Mouse (Mus musculus): Measurements from ENCODE around the gene Nfib. TPM values are rescaled to one million over a fixed set of nuclear protein-coding genes. Genes with fewer than 3 reads are reported as not detected.
A peak's percentile ranks its signal among the peaks of the same experiment; 100 is the strongest.

Gene Nfib
- polyA plus RNA-seq, 1 experiment from 2014 or later, result 9.5 TPM

DNA sequence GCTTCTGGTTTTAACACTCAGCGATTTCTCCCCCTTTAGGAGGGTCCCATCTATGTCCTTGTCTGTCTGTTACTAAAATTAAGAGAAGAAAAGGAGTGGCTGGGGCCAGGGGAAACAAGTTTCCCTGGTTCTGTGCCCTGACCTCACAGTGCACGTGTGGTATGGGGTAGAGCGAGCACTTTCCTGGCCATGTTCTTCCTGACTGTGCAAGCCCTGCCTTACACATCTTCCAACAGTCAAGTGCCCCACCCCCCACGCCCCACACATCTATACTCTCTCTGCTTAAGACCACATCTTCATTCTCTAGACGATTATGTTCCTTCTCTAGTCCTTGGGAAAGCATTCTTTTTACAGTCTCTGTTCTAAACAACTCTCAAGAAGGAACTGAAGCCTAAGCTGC, 173.6 kb downstream of the Nfib start:
- Histone ChIP-seq H3K9ac (no peak overlapping the region), H3K4me3 (no peak overlapping the region), H3K4me2 (no peak overlapping the region), H3K9me3 (replicated peaks) (no peaks in the 10 kb centered on the region), H3K36me3 (no peaks in the 10 kb centered on the region), H3K27ac (no peak overlapping the region), H3K4me1 (peaks cover 7% of the 10 kb centered on the region; the same call in 1 of the 2 replicates), H3K27me3 (replicated peaks) (peaks cover 33% of the 10 kb centered on the region)
- no peak for ATAC-seq
- 26% methylated on average over 5 of the region's 5 CpGs for WGBS (ENCODE audit: insufficient replicate concordance)

DNA sequence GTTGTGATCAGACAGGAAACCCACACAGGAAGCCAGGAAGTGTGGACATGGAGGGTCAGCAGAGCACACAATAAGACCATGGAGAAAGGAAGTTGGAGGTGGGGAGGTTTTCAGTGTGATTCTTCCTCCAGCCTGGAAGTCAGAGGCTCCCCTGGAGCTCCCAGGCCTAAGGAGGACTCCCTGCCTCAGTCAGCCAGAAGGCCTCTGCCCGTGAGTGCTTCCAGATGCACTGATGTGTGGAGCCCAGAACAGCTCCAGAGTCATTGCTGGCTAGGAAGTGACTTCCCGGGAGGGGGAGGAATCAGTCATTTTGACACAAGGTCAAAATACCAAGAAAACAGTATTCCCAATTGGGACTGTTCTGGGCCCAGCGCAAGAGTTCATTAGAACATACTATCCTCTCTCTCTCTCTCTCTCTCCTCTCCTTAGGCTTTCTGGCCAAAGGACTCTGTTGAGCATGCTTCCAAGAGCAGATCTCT, 174.6 kb downstream of the Nfib start:
- H3K4me3 ChIP-seq, result no peak overlapping the region
- H3K9me3 ChIP-seq (replicated peaks), result no peaks in the 10 kb centered on the region
- ATAC-seq, result no peak
- no peaks in the 10 kb centered on the region for H3K36me3 ChIP-seq
- no peak overlapping the region for H3K27ac ChIP-seq
- H3K27me3 ChIP-seq (replicated peaks), result peaks cover 22% of the 10 kb centered on the region
- no peak overlapping the region for H3K4me2 ChIP-seq
- no peak overlapping the region for H3K9ac ChIP-seq
- peaks cover 7% of the 10 kb centered on the region; the same call in 1 of the 2 replicates for H3K4me1 ChIP-seq
- 26% methylated on average over 3 of the region's 3 CpGs for WGBS (ENCODE audit: insufficient replicate concordance)

DNA sequence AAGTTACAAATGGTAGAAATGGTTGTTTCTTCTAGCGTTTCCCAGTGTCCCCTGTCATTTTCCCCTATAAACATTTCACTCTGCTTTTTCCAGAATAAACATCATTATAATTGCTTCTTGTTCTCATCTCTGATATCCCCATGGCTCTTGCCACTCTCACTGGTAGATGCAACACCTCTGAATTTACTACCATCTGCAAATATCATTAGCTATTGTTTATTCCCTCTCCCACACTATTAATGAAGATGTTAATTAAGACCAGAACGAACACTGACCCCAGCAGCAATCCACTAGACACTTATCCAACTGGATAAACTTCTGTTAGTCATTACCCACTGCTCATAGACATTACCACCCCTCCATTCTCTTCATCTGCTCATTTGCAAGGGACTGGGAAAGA, 176.6 kb downstream of the Nfib start:
- Histone ChIP-seq H3K9me3 (replicated peaks) (no peaks in the 10 kb centered on the region), H3K4me2 (no peak overlapping the region), H3K27ac (no peak overlapping the region), H3K36me3 (no peaks in the 10 kb centered on the region), H3K9ac (no peak overlapping the region), H3K4me1 (peaks cover 7% of the 10 kb centered on the region; the same call in 1 of the 2 replicates), H3K4me3 (no peak overlapping the region), H3K27me3 (replicated peaks) (0 out of 2 replicates have a peak, but pooled peaks cover 3% of the 10 kb centered on the region)
- ATAC-seq, result no peak
- 50% methylated on average over 2 of the region's 2 CpGs for WGBS (ENCODE audit: insufficient replicate concordance)

DNA sequence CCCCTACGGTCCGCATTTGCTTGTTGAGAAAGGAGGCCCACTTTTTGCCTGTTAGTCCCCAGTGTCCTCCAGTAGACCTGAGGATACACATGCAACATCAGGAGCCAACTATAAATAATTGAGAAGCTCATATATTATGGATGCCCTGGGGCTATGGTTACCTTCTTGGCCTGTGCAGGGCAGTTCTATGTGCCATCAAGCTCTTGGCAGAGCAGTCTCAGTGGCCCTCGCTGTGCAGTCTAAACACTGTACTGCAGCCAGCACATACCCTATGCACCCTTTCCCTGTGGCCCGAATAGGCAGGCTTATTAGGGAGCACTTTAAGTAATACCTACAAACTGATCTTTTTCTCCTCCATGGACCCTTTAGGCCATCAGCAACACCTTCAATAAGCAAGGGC, 185.6 kb downstream of the Nfib start:
- Histone ChIP-seq H3K4me3 (no peak overlapping the region), H3K9me3 (replicated peaks) (no peaks in the 10 kb centered on the region), H3K4me2 (no peak overlapping the region), H3K27me3 (replicated peaks) (no peaks in the 10 kb centered on the region), H3K27ac (no peak overlapping the region), H3K9ac (no peak overlapping the region), H3K36me3 (no peaks in the 10 kb centered on the region), H3K4me1 (no peaks in the 10 kb centered on the region)
- ATAC-seq, result no peak
- 81% methylated on average over 4 of the region's 4 CpGs for WGBS (ENCODE audit: insufficient replicate concordance)

DNA sequence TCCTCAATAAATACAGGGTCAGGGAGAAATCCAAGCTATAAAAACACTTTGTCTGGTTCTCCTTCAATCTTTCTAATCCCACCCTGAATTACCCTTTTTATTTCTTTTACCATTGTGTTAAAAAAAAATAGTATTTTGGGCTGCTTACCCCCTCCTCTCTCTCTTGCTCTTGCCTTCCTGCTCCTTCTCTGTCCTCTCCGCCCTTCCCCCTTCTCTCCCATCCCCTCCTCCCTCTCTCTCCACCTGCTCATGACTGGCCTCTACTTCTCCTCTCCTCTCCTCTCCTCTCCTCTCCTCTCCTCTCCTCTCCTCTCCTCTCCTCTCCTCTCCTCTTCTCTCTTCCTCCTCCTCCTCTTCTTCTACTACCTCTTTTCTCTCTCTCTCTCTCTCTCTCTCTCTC, 187.4 kb downstream of the Nfib start:
- no peak for ATAC-seq
- WGBS (ENCODE audit: insufficient replicate concordance), result 77% methylated on average over 1 of the region's 1 CpGs

DNA sequence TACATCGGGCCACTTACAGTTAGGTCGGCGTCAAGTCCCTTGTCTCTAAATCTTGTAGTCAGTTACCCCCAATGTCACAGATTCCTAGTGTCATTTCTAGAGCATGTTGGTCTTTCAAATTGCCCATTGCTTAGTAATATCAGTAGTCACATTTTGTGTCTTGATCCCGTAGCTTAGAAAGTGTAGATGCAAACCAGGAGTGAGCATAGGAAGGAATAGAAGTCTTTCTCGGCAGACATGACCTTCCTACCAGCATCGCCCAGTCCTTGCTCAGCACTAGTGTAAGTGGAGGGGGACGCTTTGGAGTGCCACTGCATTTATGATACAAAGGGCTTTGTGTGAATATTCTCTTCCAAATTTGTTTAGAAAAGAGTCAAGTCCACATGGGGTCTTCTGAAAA, 188.2 kb downstream of the Nfib start:
- Histone ChIP-seq H3K4me1 (peaks cover 10% of the 10 kb centered on the region), H3K4me3 (no peak overlapping the region), H3K36me3 (no peaks in the 10 kb centered on the region), H3K4me2 (no peak overlapping the region), H3K9ac (no peak overlapping the region), H3K9me3 (replicated peaks) (no peaks in the 10 kb centered on the region), H3K27ac (no peak overlapping the region), H3K27me3 (replicated peaks) (peaks cover 19% of the 10 kb centered on the region)
- 57% methylated on average over 7 of the region's 7 CpGs for WGBS (ENCODE audit: insufficient replicate concordance)
- ATAC-seq, result no peak

More for the DNA sequence above, 187.4 kb downstream of the Nfib start:
- peaks cover 10% of the 10 kb centered on the region for H3K27me3 ChIP-seq (replicated peaks)
- no peaks in the 10 kb centered on the region for H3K9me3 ChIP-seq (replicated peaks)
- H3K36me3 ChIP-seq, result no peaks in the 10 kb centered on the region
- H3K4me3 ChIP-seq, result no peak overlapping the region
- no peak overlapping the region for H3K9ac ChIP-seq
- H3K27ac ChIP-seq, result no peak overlapping the region
- peaks cover 4% of the 10 kb centered on the region for H3K4me1 ChIP-seq
- no peak overlapping the region for H3K4me2 ChIP-seq

DNA sequence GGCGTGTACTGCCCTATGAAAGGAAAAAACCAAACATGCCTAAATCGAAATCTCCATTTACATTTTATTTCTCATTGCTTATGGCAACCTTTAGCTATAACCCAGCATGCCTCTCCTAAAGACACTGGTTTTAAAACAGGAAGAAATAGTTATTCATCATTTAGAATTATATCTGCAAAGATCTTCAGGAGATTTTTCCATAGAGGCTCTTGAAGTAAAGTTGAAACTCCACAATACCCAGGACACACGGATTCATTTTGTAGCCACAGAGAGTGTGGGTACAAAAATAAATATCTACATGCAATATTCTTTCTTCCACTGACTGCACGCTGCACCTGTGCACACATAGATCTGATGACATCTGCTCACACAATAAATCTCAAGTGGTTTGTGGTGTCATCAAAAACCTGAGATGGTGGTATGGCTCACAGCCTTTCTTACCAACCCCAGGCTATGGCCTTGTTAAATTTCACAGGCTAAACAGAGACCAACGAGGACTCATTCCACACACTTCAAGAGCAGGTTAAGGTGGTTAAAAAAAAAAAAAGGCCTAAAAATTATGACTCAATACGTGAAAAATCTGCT, 189.2 kb downstream of the Nfib start:
- Histone ChIP-seq H3K27me3 (replicated peaks) (peaks cover 29% of the 10 kb centered on the region), H3K9me3 (replicated peaks) (no peaks in the 10 kb centered on the region), H3K4me3 (no peak overlapping the region), H3K9ac (no peak overlapping the region), H3K27ac (no peak overlapping the region), H3K4me1 (peaks cover 14% of the 10 kb centered on the region), H3K4me2 (no peak overlapping the region), H3K36me3 (no peaks in the 10 kb centered on the region)
- ATAC-seq, result no peak
- 62% methylated on average over 6 of the region's 6 CpGs for WGBS (ENCODE audit: insufficient replicate concordance)

DNA sequence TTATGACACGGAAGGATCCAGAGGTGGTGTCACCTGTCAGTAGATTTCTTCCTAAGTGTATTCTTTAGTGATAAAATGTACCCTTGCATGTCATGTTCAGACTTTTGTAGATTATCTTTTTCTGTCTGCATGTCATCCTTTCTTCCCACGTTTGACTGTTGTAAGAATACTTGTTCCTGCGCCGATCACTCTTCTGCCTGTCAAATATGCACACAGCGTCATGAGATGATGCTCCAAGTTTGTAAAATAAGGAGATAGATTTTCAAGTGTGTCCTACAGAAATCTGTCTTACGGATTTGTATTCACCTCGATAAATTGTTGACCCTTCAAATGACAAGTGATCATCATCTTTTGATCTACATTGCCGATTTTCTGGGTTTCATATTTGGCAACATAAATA, 190.6 kb downstream of the Nfib start:
- peaks cover 18% of the 10 kb centered on the region for H3K4me1 ChIP-seq
- no peaks in the 10 kb centered on the region for H3K9me3 ChIP-seq (replicated peaks)
- no peak overlapping the region for H3K9ac ChIP-seq
- no peak overlapping the region for H3K27ac ChIP-seq
- H3K36me3 ChIP-seq, result no peaks in the 10 kb centered on the region
- 72% methylated on average over 8 of the region's 8 CpGs for WGBS (ENCODE audit: insufficient replicate concordance)
- no peak overlapping the region for H3K4me3 ChIP-seq
- ATAC-seq, result no peak
- peaks cover 41% of the 10 kb centered on the region for H3K27me3 ChIP-seq (replicated peaks)
- no peak overlapping the region for H3K4me2 ChIP-seq

DNA sequence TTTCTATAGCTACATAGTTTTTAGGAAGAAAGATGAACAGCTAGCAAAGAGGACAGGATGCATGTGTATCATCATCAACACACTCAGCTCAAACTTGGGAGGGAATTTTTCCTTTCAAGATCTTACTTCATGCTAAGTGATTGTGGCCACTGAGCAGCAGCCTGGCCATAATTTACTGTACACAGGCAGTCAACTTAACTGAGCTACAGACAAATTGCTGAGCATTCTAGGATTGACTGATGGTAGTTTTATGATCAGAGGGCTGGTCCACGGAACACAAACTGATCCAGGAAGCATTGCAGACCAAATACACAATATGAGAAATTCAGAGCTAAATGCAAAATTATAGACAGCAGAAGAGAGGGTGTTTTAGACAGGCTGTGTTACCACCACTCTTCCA, 191.2 kb downstream of the Nfib start:
- Histone ChIP-seq H3K36me3 (no peaks in the 10 kb centered on the region), H3K4me2 (no peak overlapping the region), H3K4me3 (no peak overlapping the region), H3K9ac (no peak overlapping the region), H3K27me3 (replicated peaks) (peaks cover 47% of the 10 kb centered on the region), H3K27ac (no peak overlapping the region), H3K4me1 (peaks cover 18% of the 10 kb centered on the region), H3K9me3 (replicated peaks) (no peaks in the 10 kb centered on the region)
- 50% methylated on average over 1 of the region's 1 CpGs for WGBS (ENCODE audit: insufficient replicate concordance)
- ATAC-seq, result no peak

DNA sequence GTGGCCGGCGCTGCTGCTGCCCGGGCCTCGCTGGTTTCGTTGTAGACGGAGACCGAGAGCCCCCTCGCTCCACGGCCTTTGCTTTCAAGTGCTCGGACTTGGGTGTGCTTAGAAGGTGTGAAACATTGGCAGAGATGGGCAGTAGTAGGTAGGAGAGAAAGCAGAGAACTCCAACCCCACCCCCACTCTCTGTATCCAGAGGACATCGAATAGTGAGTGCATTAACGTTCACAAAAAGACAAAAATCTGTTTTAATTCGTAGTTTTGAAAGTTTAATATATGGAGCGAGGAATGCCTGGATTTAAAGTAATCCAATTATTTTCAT, 192.2 kb downstream of the Nfib start:
- no peak overlapping the region; the same call in 1 of the 2 replicates for H3K27ac ChIP-seq
- H3K4me2 ChIP-seq, result peak overlapping the region; percentile 83
- peaks cover 57% of the 10 kb centered on the region for H3K27me3 ChIP-seq (replicated peaks)
- no peak for ATAC-seq
- H3K36me3 ChIP-seq, result no peaks in the 10 kb centered on the region
- peaks cover 18% of the 10 kb centered on the region for H3K4me1 ChIP-seq
- 4% methylated on average over 14 of the region's 14 CpGs for WGBS (ENCODE audit: insufficient replicate concordance)
- peak overlapping the region; percentile 59 for H3K9ac ChIP-seq
- H3K4me3 ChIP-seq, result peak overlapping the region; percentile 58
- no peaks in the 10 kb centered on the region for H3K9me3 ChIP-seq (replicated peaks)

DNA sequence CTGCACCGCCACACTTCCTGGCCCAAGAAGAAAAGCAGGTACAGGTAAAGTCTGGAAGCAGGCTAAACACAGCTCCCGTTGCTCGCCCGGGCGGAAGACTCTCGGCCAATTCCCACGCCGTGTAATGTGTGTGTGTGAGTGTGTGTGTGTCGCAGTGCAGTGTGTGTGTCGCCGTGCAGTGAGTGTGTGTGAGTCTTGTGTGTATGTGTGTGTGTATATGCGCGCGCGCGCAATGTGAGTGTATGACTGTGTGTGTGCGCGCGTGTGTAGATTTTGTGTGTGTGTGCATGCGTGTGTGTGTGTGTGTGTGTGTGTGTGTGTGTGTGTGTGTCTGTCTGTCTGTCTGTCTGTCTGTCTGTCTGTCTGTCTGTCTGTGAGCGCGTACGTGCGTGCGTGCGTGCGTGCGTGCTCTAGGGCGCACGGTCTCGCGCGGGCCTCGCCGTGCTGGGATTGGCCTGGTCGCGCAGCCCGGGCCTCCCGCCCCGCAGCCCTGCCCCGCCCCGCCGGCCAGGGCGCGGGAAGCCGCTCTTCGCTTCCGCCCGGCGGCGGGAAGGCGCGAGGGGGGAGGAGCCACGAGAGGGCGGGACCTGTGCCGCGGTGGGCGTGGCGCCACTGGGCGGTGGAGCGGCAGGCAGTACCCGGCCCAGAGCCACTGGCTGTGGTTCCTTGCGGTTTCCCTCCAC, 192.7 kb downstream of the Nfib start:
- H3K9me3 ChIP-seq (replicated peaks), result no peaks in the 10 kb centered on the region
- WGBS (ENCODE audit: insufficient replicate concordance), result under 1% methylated on average over 58 of the region's 63 CpGs
- H3K4me3 ChIP-seq, result peak overlapping the region; percentile 58
- H3K4me2 ChIP-seq, result peak overlapping the region; percentile 83
- H3K36me3 ChIP-seq, result no peaks in the 10 kb centered on the region
- H3K27ac ChIP-seq, result peak overlapping the region; percentile 78
- peaks cover 62% of the 10 kb centered on the region for H3K27me3 ChIP-seq (replicated peaks)
- peaks cover 18% of the 10 kb centered on the region for H3K4me1 ChIP-seq
- peak; percentile 98 for ATAC-seq
- H3K9ac ChIP-seq, result peak overlapping the region; percentile 59

DNA sequence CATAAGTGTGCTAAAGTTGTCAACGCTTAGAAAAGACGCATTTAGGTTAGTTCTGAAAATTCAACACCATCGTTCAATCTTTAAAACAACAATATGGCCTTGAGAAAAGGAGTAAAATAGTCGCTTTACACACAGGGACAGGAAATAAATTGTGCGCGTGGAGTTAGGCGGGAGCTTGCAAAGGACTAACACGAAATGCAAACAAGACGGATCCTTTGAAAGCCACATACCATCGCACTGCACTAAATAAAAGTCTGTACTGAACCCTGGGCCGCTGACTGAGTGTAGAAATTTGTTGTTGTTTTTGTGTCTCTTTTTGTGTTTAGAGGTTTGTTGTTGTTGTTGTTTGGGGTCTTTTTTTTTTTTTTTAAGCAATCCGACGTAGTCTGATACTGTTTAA, 193.2 kb downstream of the Nfib start:
- no peaks in the 10 kb centered on the region for H3K36me3 ChIP-seq
- peaks cover 18% of the 10 kb centered on the region for H3K4me1 ChIP-seq
- peak overlapping the region; percentile 58 for H3K4me3 ChIP-seq
- H3K9ac ChIP-seq, result peak overlapping the region; percentile 59; the same call in 1 of the 2 replicates
- no peaks in the 10 kb centered on the region for H3K9me3 ChIP-seq (replicated peaks)
- 3% methylated on average over 13 of the region's 13 CpGs for WGBS (ENCODE audit: insufficient replicate concordance)
- no peak for ATAC-seq
- peaks cover 67% of the 10 kb centered on the region for H3K27me3 ChIP-seq (replicated peaks)
- H3K4me2 ChIP-seq, result peak overlapping the region; percentile 83
- peak overlapping the region; percentile 78 for H3K27ac ChIP-seq
